Mouse (Mus musculus) intestine, embryonic 14.5 days (tissue): ENCODE data around the gene Csad. TPM values are rescaled to one million over a fixed set of nuclear protein-coding genes. Genes with fewer than 3 reads are reported as not detected.

Experiments
- ATAC-seq: fragments of 200-750 bp; cut with Nextera tagmentation; replicated peaks from 2 replicates; pipeline ENCODE4 v1.8.0; 2017; ENCODE audit warnings: low read depth, moderate number of reproducible peaks, moderate TSS enrichment, moderate library complexity; ENCODE audit not compliant: low FRiP score, low TSS enrichment
- DNase-seq: peaks from one replicate; pipeline ENCODE4 v3.0.0-alpha.2; 2018; ENCODE audit warnings: low spot score
- H3K27ac ChIP-seq: fragments of 300-500 bp; sonication (generic); 2 replicates; pipeline ENCODE4 v1.5.1; 2014; ENCODE audit warnings: low read depth, mild to moderate bottlenecking, control low read depth
- H3K27me3 ChIP-seq: fragments of 300-500 bp; sonication (generic); replicated peaks from 2 replicates; pipeline ENCODE4 v1.6.1; 2014; ENCODE audit warnings: low read length, control low read depth; ENCODE audit not compliant: control insufficient read depth, insufficient read depth
- H3K36me3 ChIP-seq: fragments of 300-500 bp; sonication (generic); 2 replicates; pipeline ENCODE4 v1.6.1; 2014; ENCODE audit warnings: low read length, control low read depth; ENCODE audit not compliant: control insufficient read depth, insufficient read depth
- H3K4me1 ChIP-seq: fragments of 300-500 bp; sonication (generic); replicated peaks from 2 replicates; pipeline ENCODE4 v1.6.1; 2014; ENCODE audit warnings: low read length, control low read depth, mixed read lengths; ENCODE audit not compliant: control insufficient read depth, insufficient read depth
- H3K4me2 ChIP-seq: fragments of 300-500 bp; sonication (generic); 2 replicates; pipeline ENCODE4 v1.6.1; 2014; ENCODE audit warnings: low read length
- H3K4me3 ChIP-seq: fragments of 300-500 bp; sonication (generic); 2 replicates; pipeline ENCODE4 v1.5.1; 2014; ENCODE audit warnings: low read depth, low read length, control low read depth, mixed read lengths
- H3K9ac ChIP-seq: fragments of 300-500 bp; sonication (generic); 2 replicates; pipeline ENCODE4 v1.6.1; 2014; ENCODE audit warnings: mild to moderate bottlenecking, low read length
- H3K9me3 ChIP-seq: fragments of 300-500 bp; sonication (generic); 2 replicates; pipeline ENCODE4 v1.6.1; 2016; ENCODE audit warnings: low read length, control low read depth; ENCODE audit not compliant: control insufficient read depth
- WGBS: fragments of 180-500 bp; shearing (Covaris S2); extraction: QIAGEN DNeasy Blood & Tissue Kit; methylation state at CpG from one replicate; pipeline ENCODE4 v1.1.7; 2014; 5-methylcytosine and 5-hydroxymethylcytosine counted together
- polyA plus RNA-seq: library from polyadenylated mRNA; unstranded; fragments of >200 nt; fragmentation: Nextera tagmentation; extraction: Ambion mirVana; gene quantifications from 2 replicates; pipeline ENCODE4 v1.2.1, GENCODE M21; 2014

The Csad gene
- polyA plus RNA-seq, 1 experiment from 2014 or later: 52.3 TPM

DNA sequence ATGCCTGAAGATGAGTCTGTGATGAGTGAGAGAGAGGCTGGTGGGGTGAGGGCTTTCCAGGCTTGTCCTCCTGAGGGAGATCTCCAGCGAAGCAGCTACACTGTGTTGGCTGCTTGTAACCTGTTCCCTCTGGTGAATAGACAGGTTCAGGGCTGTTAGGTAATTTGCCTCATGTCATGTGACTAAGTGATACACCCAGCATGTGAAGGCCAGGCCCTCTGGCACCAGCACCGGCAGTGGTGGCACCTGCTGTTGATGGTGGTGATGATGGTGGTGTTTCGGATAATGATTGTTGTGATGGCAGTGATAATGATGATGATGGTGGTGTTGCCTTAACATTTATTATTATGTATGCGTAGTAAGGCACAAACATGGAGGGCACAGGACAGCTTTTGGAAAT, 6.3 kb upstream of the Csad start:
- no peak overlapping the region for H3K9ac ChIP-seq
- H3K4me3 ChIP-seq: no peak overlapping the region; the same call in 1 of the 2 replicates
- peaks cover 87% of the 10 kb centered on the region for H3K36me3 ChIP-seq
- H3K27ac ChIP-seq: no peak overlapping the region
- no peaks in the 10 kb centered on the region for H3K27me3 ChIP-seq
- DNase-seq (no peak), ATAC-seq (no peak)
- WGBS: 88% methylated on average over 4 of the region's 4 CpGs
- peaks cover 7% of the 10 kb centered on the region; the same call in 1 of the 2 replicates for H3K4me1 ChIP-seq
- H3K4me2 ChIP-seq: no peak overlapping the region
- no peaks in the 10 kb centered on the region for H3K9me3 ChIP-seq

DNA sequence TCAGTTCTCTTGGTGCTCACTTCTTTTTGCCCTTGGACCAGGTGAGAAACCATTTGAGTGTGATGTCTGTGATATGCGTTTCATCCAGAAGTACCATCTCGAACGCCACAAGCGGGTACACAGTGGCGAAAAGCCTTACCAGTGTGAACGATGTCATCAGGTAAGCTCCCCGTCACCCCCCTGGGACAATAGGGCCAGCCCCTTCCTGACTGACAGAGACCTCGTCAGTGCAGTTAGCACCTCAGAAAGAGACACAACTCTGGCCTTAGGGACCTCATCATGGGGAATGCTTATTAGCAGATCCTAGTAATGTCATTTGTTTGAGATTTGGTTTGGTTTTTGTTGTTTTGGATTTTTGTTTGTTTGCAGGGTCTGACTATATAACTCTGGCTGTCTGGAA, 4.6 kb upstream of the Csad start:
- Histone ChIP-seq H3K4me1 (peaks cover 18% of the 10 kb centered on the region), H3K4me2 (no peak overlapping the region), H3K9ac (no peak overlapping the region), H3K36me3 (peaks cover 73% of the 10 kb centered on the region), H3K9me3 (no peaks in the 10 kb centered on the region), H3K4me3 (no peak overlapping the region), H3K27ac (no peak overlapping the region), H3K27me3 (no peaks in the 10 kb centered on the region)
- 94% methylated on average over 8 of the region's 8 CpGs for WGBS
- no peak for ATAC-seq
- DNase-seq: no peak

DNA sequence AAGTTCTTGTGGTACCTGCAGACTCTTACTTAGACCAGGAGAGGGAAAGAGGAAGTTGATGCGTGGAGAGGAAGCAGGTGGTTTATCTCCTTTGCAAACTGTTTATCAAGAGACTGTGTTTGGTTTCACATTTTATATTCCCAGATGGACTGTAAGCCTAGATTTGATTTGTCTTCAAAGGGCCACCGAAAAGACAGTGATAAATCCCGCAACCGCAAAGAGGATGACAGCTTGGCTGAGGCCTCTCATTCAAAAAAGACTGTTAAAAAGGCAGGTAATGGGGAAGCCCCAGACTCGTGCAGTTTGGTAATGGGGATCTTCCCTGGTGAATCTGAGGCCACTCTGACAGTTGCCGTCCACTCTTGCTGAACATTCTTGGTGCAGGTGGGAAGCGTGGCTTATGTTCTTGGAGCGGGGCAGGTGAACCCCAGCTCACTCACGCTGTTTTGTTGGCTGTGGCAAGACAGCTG, 3.6 kb upstream of the Csad start:
- H3K27ac ChIP-seq: no peak overlapping the region
- H3K4me3 ChIP-seq: no peak overlapping the region
- ATAC-seq: no peak
- no peak overlapping the region for H3K4me2 ChIP-seq
- no peaks in the 10 kb centered on the region for H3K27me3 ChIP-seq
- H3K4me1 ChIP-seq: peaks cover 18% of the 10 kb centered on the region
- DNase-seq: no peak
- no peak overlapping the region for H3K9ac ChIP-seq
- WGBS: 64% methylated on average over 9 of the region's 9 CpGs
- peaks cover 64% of the 10 kb centered on the region for H3K36me3 ChIP-seq
- no peaks in the 10 kb centered on the region for H3K9me3 ChIP-seq

DNA sequence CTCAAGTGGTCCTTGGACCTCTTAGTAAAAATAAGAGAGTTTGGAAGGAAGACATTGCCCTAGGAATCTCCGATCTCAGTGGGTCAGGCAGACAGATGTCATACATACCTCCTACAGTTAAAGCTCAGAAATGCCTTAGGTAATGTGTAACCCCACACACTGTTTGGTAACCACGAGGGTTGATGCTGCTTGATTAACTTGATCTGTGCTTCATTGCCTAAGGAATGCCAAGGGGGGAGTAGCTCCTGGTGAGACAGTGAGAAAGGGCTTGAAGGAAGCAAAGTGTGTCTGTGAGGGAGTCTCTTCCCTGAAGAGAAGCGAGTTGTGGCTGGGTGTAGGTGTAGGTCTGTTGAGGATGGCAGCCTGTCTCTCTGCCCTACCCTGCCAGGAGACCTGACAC, 2.8 kb upstream of the Csad start:
- H3K27ac ChIP-seq: no peak overlapping the region
- no peak for DNase-seq
- H3K9ac ChIP-seq: no peak overlapping the region

DNA sequence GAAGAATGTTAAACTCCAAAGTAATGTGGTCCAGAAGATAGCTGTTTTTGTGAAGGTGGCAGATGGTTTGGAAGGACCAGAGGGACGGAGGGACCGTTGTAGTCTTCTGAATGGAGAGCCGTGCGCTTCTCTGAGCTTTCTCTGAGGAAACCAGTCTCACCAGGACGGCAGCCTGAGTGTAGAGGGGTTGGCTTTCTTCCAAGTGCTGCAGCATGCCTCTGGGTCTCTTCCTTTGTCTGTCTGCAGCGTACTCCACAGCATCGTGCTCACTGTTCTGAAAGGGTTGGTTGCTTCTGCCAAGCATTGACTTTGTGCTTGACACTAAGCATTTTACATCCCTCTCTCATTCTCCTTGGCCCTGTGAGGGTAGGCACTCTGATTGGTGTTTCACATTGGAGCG, 1.3 kb upstream of the Csad start:
- Histone ChIP-seq H3K9me3 (no peaks in the 10 kb centered on the region), H3K27ac (peak overlapping the region; percentile 62; the same call in 1 of the 2 replicates), H3K4me3 (peak overlapping the region; percentile 90), H3K36me3 (peaks cover 45% of the 10 kb centered on the region), H3K9ac (0 out of 2 replicates have a peak overlapping the region, but pooled peaks have one; percentile 6), H3K27me3 (no peaks in the 10 kb centered on the region), H3K4me1 (peaks cover 24% of the 10 kb centered on the region), H3K4me2 (peak overlapping the region; percentile 59)
- DNase-seq (peak; percentile 66), ATAC-seq (no peak)
- WGBS: 35% methylated on average over 8 of the region's 8 CpGs

More for the DNA sequence above, 2.8 kb upstream of the Csad start:
- H3K27me3 ChIP-seq: no peaks in the 10 kb centered on the region
- peaks cover 56% of the 10 kb centered on the region for H3K36me3 ChIP-seq
- no peak overlapping the region for H3K4me3 ChIP-seq
- ATAC-seq: no peak
- peaks cover 22% of the 10 kb centered on the region for H3K4me1 ChIP-seq
- 75% methylated on average over 3 of the region's 3 CpGs for WGBS
- no peak overlapping the region for H3K4me2 ChIP-seq
- no peaks in the 10 kb centered on the region for H3K9me3 ChIP-seq

DNA sequence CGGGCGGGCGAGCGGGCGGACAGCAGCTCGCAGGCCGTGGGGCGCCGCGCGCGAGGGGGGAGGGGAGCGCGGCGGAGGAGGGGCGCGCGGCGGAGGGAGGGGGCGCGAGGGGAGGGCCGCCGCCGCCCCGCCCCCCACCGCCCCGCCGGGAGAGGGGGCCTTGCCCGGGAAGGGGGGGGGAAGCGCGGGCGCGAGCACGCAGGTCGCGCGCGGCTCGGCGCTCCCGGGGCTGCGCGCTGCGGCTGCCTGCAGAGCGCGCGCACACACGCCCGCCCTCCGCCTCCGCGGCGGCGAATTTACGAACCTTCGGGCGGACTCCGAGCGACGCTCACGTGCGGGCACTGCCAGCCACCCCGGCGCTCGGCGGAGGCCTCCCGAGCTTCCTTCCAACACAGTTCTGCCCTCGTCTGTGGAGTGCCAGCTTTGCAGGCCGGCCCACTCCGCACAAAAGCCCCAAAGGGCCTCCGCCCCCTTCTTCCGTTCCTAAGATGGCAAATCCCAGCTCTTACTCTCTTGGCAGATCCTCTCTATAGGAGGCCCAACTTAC, 616 bp downstream of the Csad start:
- WGBS: 2% methylated on average over 23 of the region's 72 CpGs
- peak overlapping the region; percentile 59 for H3K4me2 ChIP-seq

DNA sequence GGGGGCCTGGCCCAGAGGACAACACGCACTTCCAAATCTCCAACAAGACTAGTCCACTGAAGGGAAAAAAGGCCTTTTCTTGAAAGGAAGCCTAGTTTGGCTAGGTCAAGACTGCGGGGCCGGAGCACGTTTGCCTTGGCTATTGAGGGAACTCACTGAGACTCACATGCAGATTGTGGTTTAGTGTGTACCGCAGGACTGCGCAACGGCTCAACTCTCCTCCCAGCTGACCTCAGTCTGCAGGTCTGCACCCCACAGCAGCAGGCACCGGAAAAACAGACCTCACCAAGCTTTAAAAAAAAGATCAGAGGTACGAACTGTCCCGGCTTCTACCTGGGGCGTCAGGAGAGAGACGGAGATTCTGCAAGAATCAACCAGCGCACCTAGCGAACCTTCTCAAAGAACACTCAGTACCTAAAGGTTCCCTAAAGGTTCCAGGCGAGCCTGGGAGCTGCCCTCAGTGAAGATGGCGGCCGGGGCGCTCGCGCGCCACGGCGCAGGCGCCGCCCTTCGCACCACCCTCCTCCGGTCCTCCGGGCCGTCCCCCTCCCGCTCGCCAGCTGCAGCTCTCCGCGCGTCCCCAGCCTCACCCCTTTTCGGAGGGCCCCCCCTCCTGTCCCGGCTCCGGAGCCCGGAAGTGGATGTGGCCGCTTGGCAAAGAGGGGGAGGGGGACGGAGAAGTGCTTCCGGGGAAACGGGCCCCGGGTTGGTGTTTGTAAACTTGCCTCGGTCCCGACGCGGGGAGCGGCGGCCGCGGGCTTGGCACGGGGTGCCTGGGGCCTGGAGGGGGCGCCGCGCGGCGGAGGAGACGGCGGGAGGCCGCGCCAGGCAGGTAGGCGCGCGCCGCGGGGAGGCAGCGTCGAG, 1.3 kb downstream of the Csad start, which contains the start of gene Zfp740:
Zfp740 (plus strand) TSS at position 279 of the 864 bp plus-strand sequence.
- peak within 1 kb of the TSS; percentile 95 for H3K9ac ChIP-seq
- ATAC-seq (peak; percentile 96), DNase-seq (peak; percentile 96)
- H3K4me1 ChIP-seq: peaks cover 24% of the 10 kb centered on the region
- H3K27me3 ChIP-seq: no peaks in the 10 kb centered on the region
- peaks cover 24% of the 10 kb centered on the region for H3K36me3 ChIP-seq
- WGBS: under 1% methylated on average over 54 of the region's 68 CpGs
- peak within 1 kb of the TSS; percentile 59 for H3K4me2 ChIP-seq
- peak within 1 kb of the TSS; percentile 99 for H3K27ac ChIP-seq
- no peaks in the 10 kb centered on the region for H3K9me3 ChIP-seq
- peak within 1 kb of the TSS; percentile 90 for H3K4me3 ChIP-seq

More for the DNA sequence above, 616 bp downstream of the Csad start:
- Histone ChIP-seq H3K4me3 (peak overlapping the region; percentile 90), H3K9me3 (no peaks in the 10 kb centered on the region), H3K27ac (peak overlapping the region; percentile 99), H3K36me3 (peaks cover 31% of the 10 kb centered on the region), H3K4me1 (peaks cover 24% of the 10 kb centered on the region), H3K9ac (peak overlapping the region; percentile 95), H3K27me3 (no peaks in the 10 kb centered on the region)
- ATAC-seq (peak; percentile 51), DNase-seq (peak; percentile 85)

DNA sequence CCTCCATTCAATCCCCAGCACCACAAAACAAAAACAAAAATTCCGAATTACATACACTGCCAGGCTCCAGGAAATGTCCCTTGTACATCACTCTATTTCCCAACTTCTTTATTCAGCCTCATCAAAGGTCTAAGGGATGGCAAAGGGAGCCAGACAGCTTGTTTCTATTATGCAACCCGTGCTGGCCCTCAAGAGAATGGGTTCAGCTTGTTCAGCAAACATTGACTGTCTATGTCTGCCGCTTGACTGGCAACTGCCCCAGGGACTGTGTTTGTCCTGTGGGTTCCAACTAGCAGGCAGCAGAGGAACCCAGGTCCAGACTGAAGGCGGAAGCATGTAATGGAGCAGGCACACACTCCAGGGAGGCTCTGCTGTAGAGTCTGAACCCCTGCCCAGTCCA, 5.7 kb downstream of the Csad start:
- no peak overlapping the region for H3K4me3 ChIP-seq
- 73% methylated on average over 4 of the region's 4 CpGs for WGBS
- no peak overlapping the region for H3K4me2 ChIP-seq
- H3K27ac ChIP-seq: no peak overlapping the region
- H3K36me3 ChIP-seq: peaks cover 10% of the 10 kb centered on the region
- H3K9me3 ChIP-seq: no peaks in the 10 kb centered on the region
- DNase-seq: no peak
- no peak overlapping the region for H3K9ac ChIP-seq
- ATAC-seq: no peak
- no peaks in the 10 kb centered on the region for H3K27me3 ChIP-seq
- peaks cover 5% of the 10 kb centered on the region for H3K4me1 ChIP-seq
